ENCODE assay signal across 23 mouse cellular contexts in the genomic region with DNA sequence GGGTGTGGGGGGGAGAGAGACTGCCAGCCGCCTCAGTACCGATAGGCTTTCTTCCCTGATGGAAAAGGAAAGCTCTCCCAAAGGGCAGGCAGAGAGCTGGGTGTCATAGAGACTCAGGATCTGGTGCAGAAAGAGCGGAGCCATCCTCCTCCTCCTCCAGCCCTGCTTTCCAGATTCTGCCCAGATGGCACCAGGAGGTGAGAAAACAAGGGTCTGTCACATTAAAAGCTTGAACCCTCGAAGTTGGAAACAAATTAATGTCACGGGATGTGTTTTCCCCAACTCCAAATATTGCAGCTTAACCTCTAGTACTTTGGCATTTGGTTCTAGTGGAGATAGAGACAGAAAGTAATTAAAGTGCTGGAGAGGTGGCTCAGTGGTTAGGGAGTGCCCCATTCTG.
"Had no signal": no experiment of that assay in that cellular context is flagged by ENCODE, and none has a peak within 500 bp of the region (broad histone marks: within the 10 kb centered on the region; RNA-seq: fewer than 3 reads in every experiment).

No protein-coding gene starts in this region.

- H3K9me3 ChIP-seq: limb, embryonic 10.5 days; limb, embryonic 13.5 days; liver, embryonic 12.5 days; liver, embryonic 15.5 days; lung, embryonic 15.5 days; midbrain, embryonic 10.5 days; midbrain, embryonic 13.5 days; neural tube, embryonic 13.5 days; stomach, embryonic 15.5 days had no signal

- H3K27me3 ChIP-seq: limb, embryonic 13.5 days; liver, embryonic 12.5 days; liver, embryonic 15.5 days; lung, embryonic 15.5 days; midbrain, embryonic 13.5 days; neural tube, embryonic 13.5 days; stomach, embryonic 15.5 days had no signal

- DNase-seq: kidney, adult 2 months; kidney, postnatal 25 days; liver; lung, adult 18-20 months; lung, postnatal 10 days; lung, postnatal 36 days; retina, postnatal 1 day; right cerebral cortex, postnatal 25 days; spleen, adult 18-20 months; thymus, postnatal 36 days had no signal

- H3K9ac ChIP-seq: limb, embryonic 13.5 days; liver, embryonic 12.5 days; liver, embryonic 15.5 days; lung, embryonic 15.5 days; midbrain, embryonic 13.5 days; neural tube, embryonic 13.5 days; stomach, embryonic 15.5 days had no signal

- ATAC-seq: liver, embryonic 12.5 days; midbrain, embryonic 13.5 days; midbrain, embryonic 16.5 days had no signal

- H3K4me2 ChIP-seq: limb, embryonic 13.5 days; liver, embryonic 12.5 days; liver, embryonic 15.5 days; lung, embryonic 15.5 days; midbrain, embryonic 13.5 days; neural tube, embryonic 13.5 days; stomach, embryonic 15.5 days had no signal

- H3K4me3 ChIP-seq: limb, embryonic 10.5 days; limb, embryonic 13.5 days; liver, embryonic 12.5 days; liver, embryonic 15.5 days; lung, embryonic 15.5 days; megakaryocyte, embryonic 14.5 days; midbrain, embryonic 10.5 days; midbrain, embryonic 13.5 days; myocyte; neural tube, embryonic 13.5 days; stomach, embryonic 15.5 days had no signal

- H3K27ac ChIP-seq: kidney, postnatal 0 days; limb, embryonic 10.5 days; limb, embryonic 13.5 days; liver, embryonic 12.5 days; liver, embryonic 15.5 days; lung, embryonic 15.5 days; midbrain, embryonic 10.5 days; midbrain, embryonic 13.5 days; neural tube, embryonic 13.5 days; stomach, embryonic 15.5 days had no signal

- H3K36me3 ChIP-seq: limb, embryonic 10.5 days; limb, embryonic 13.5 days; liver, embryonic 12.5 days; liver, embryonic 15.5 days; lung, embryonic 15.5 days; midbrain, embryonic 10.5 days; stomach, embryonic 15.5 days had no signal

- H3K4me1 ChIP-seq: liver, embryonic 15.5 days; megakaryocyte, embryonic 14.5 days; stomach, embryonic 15.5 days had no signal
